Mouse (Mus musculus) natural killer cell, adult 2 months (primary cell): ENCODE data around the gene Ankle2.

ENCODE experiments used
- DNase-seq, 2 experiments: peaks; one replicate each; pipeline ENCODE4 v3.0.0; 2022; ENCODE audit warnings: low spot score in 2 of 2

Ankle2 gene

GRCm38 (mm10) chr5:110284536-110284935 lies 53.7 kb downstream of the Ankle2 start:
- peak; percentile 55 to 72 for DNase-seq

- DNase-seq = no peak
Measured at GRCm38 (mm10) chr5:110285156-110285555, 54.4 kb downstream of the Ankle2 start.

GRCm38 (mm10) chr5:110285770-110286445 lies 55.1 kb downstream of the Ankle2 start, which contains the start of the genes Pxmp2 and Pole:
Pxmp2 (minus strand) TSS chr5:110286186.
Pole (plus strand) TSS chr5:110286306.
- DNase-seq = peak; percentile 75 to 82

GRCm38 (mm10) chr5:110286446-110287083 lies 55.8 kb downstream of the Ankle2 start:
- DNase-seq = no peak

- no peak for DNase-seq
Measured at GRCm38 (mm10) chr5:110287084-110287475, 56.3 kb downstream of the Ankle2 start.

- DNase-seq = no peak
Measured at GRCm38 (mm10) chr5:110291649-110292048, 60.8 kb downstream of the Ankle2 start.

- no peak for DNase-seq
Measured at GRCm38 (mm10) chr5:110296637-110297036, 65.8 kb downstream of the Ankle2 start.

- no peak for DNase-seq
Measured at GRCm38 (mm10) chr5:110300591-110300990, 69.8 kb downstream of the Ankle2 start.
